13 mouse cellular contexts compared by ENCODE assay signal in the genomic region with DNA sequence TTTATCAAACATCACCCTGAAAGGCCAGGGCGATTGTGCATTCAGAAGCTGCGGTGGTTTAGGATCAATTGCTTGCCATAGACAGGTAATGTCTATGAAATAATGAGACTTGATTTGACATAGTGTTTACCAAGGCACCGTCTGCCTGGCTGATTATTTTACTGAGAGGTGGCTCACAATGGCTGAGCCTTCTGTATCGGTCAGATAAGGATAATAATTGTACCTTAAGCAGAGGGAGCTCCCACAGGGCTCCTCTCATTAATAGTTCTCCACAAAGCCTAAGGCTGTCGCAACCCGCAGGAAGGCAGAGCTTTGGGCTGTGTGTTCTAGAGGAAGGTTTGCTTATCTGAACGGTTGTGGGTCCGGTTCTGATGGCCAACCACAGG. TPM values are rescaled to one million over a fixed set of nuclear protein-coding genes. Genes with fewer than 3 reads are reported as not detected.
DNase-seq lines count a peak whose midpoint lies in the region; ATAC-seq and TF ChIP-seq lines count a peak whose summit lies in the region.
"Had no signal": no experiment of that assay in that cellular context is flagged by ENCODE, and none has a peak within 500 bp of the region (broad histone marks: within the 10 kb centered on the region; RNA-seq: fewer than 3 reads in every experiment).

No protein-coding gene starts in this region.

- TF ChIP-seq CTCF in embryonic fibroblast, embryonic 13.5 days (IDR thresholded peaks at IDR 0.05; ENCODE audit: borderline replicate concordance, insufficient read depth, low read length), result no peak
- no peak for TF ChIP-seq CTCF in heart, adult 2 months (IDR thresholded peaks at IDR 0.05)

- no peak overlapping the region for H3K9ac ChIP-seq in embryonic facial prominence, embryonic 11.5 days (replicated peaks; ENCODE audit: low read length)
- no peak overlapping the region for H3K9ac ChIP-seq in hindbrain, embryonic 12.5 days
- H3K9ac ChIP-seq in midbrain, embryonic 15.5 days, result no peak overlapping the region
- no peak overlapping the region for H3K9ac ChIP-seq in heart, adult 2 months (ENCODE audit: low read depth, low read length)
- H3K9ac ChIP-seq: liver, embryonic 15.5 days had no signal

- TF ChIP-seq POLR2A in embryonic fibroblast, embryonic 13.5 days (IDR thresholded peaks at IDR 0.05; ENCODE audit: low read depth, low read length), result no peak
- TF ChIP-seq POLR2A in heart, adult 2 months (IDR thresholded peaks at IDR 0.05; ENCODE audit: insufficient read depth, low read depth, low read length), result no peak

- H3K9me3 ChIP-seq in embryonic facial prominence, embryonic 11.5 days (replicated peaks; ENCODE audit: control insufficient read depth, low read length), result no peaks in the 10 kb centered on the region
- no peaks in the 10 kb centered on the region for H3K9me3 ChIP-seq in hindbrain, embryonic 12.5 days (replicated peaks)
- H3K9me3 ChIP-seq in midbrain, embryonic 15.5 days, result no peaks in the 10 kb centered on the region

- H3K79me2 ChIP-seq in heart, adult 2 months (replicated peaks; ENCODE audit: control insufficient read depth, insufficient read depth, low read length), result no peaks in the 10 kb centered on the region

- no peaks in the 10 kb centered on the region; the same call in 1 of the 2 replicates for H3K27me3 ChIP-seq in embryonic facial prominence, embryonic 11.5 days (ENCODE audit: control insufficient read depth, insufficient read depth, low read length)
- H3K27me3 ChIP-seq in hindbrain, embryonic 12.5 days, result no peaks in the 10 kb centered on the region
- H3K27me3 ChIP-seq in midbrain, embryonic 15.5 days (replicated peaks), result no peaks in the 10 kb centered on the region
- H3K27me3 ChIP-seq in heart, adult 2 months (ENCODE audit: control insufficient read depth, insufficient read depth, low read length), result no peaks in the 10 kb centered on the region
- H3K27me3 ChIP-seq: liver, embryonic 15.5 days had no signal

- H3K4me3 ChIP-seq in embryonic facial prominence, embryonic 11.5 days (ENCODE audit: low read depth, low read length), result no peak overlapping the region
- no peak overlapping the region for H3K4me3 ChIP-seq in embryonic fibroblast, embryonic 13.5 days (ENCODE audit: insufficient read depth, low read length)
- no peak overlapping the region for H3K4me3 ChIP-seq in hindbrain, embryonic 12.5 days
- no peak overlapping the region for H3K4me3 ChIP-seq in midbrain, embryonic 15.5 days
- H3K4me3 ChIP-seq in heart, adult 2 months, result no peak overlapping the region
- H3K4me3 ChIP-seq: liver, embryonic 15.5 days had no signal

- H3K36me3 ChIP-seq in embryonic facial prominence, embryonic 11.5 days (replicated peaks; ENCODE audit: control insufficient read depth, insufficient read depth, low read depth, low read length), result no peaks in the 10 kb centered on the region
- no peaks in the 10 kb centered on the region for H3K36me3 ChIP-seq in hindbrain, embryonic 12.5 days
- no peaks in the 10 kb centered on the region for H3K36me3 ChIP-seq in midbrain, embryonic 15.5 days (replicated peaks)
- H3K36me3 ChIP-seq in heart, adult 2 months (ENCODE audit: control insufficient read depth, insufficient read depth, low read length), result no peaks in the 10 kb centered on the region
- H3K36me3 ChIP-seq: liver, embryonic 15.5 days had no signal

- no peak for ATAC-seq in embryonic facial prominence, embryonic 11.5 days (replicated peaks; ENCODE audit: insufficient number of reproducible peaks, low FRiP score, low TSS enrichment, low read depth)
- peak; percentile 17; the same call in 1 of the 2 replicates for ATAC-seq in hindbrain, embryonic 12.5 days (ENCODE audit: low FRiP score)
- 0 out of 2 replicates have a peak, but pooled peaks have one; percentile 43 for ATAC-seq in midbrain, embryonic 15.5 days (replicated peaks)

- no peak for DNase-seq in embryonic facial prominence, embryonic 11.5 days (ENCODE audit: low spot score)
- no peak for DNase-seq in right cerebral cortex, postnatal 25 days
- DNase-seq in adrenal gland, postnatal 4 days (ENCODE audit: low spot score in 2 of 2), result no peak
- DNase-seq in heart, adult 2 months, result no peak
- no peak for DNase-seq in layer of hippocampus, postnatal 10 days (ENCODE audit: low spot score in 2 of 2)
- DNase-seq: cerebellum, adult 9-10 months; kidney, adult 9 months; left cerebral cortex, postnatal 4 days; thymus, adult 2 months had no signal

- intact Hi-C loops in heart, adult 2 months (cut with DNase I), result no loop called here

- no peak for TF ChIP-seq EP300 in heart, adult 2 months (IDR thresholded peaks at IDR 0.05; ENCODE audit: insufficient read depth, low read depth, low read length)

- 34% methylated on average over 8 of the region's 8 CpGs for WGBS in embryonic facial prominence, embryonic 11.5 days
- 27% methylated on average over 8 of the region's 8 CpGs for WGBS in hindbrain, embryonic 12.5 days
- 10% methylated on average over 8 of the region's 8 CpGs for WGBS in midbrain, embryonic 15.5 days
- 60% methylated on average over 8 of the region's 8 CpGs for WGBS in heart, adult 2 months

- H3K27ac ChIP-seq in embryonic facial prominence, embryonic 11.5 days (replicated peaks; ENCODE audit: low read depth, low read length), result peak overlapping the region; percentile 35; the same call in 1 of the 2 replicates
- peak overlapping the region; percentile 10; the same call in 1 of the 2 replicates for H3K27ac ChIP-seq in embryonic fibroblast, embryonic 13.5 days (ENCODE audit: insufficient read depth, low read length)
- H3K27ac ChIP-seq in hindbrain, embryonic 12.5 days, result peak overlapping the region; percentile 89
- H3K27ac ChIP-seq in midbrain, embryonic 15.5 days, result peak overlapping the region; percentile 76
- no peak overlapping the region for H3K27ac ChIP-seq in heart, adult 2 months
- H3K27ac ChIP-seq: liver, embryonic 15.5 days had no signal

- no peak overlapping the region for H3K4me2 ChIP-seq in embryonic facial prominence, embryonic 11.5 days (ENCODE audit: low read depth, low read length)
- peak overlapping the region; percentile 43 for H3K4me2 ChIP-seq in hindbrain, embryonic 12.5 days (replicated peaks)
- peak overlapping the region; percentile 34 for H3K4me2 ChIP-seq in midbrain, embryonic 15.5 days
- H3K4me2 ChIP-seq: liver, embryonic 15.5 days had no signal

- peaks cover 3% of the 10 kb centered on the region; the same call in 1 of the 2 replicates for H3K4me1 ChIP-seq in embryonic facial prominence, embryonic 11.5 days (ENCODE audit: control insufficient read depth, insufficient read depth, low read length)
- H3K4me1 ChIP-seq in embryonic fibroblast, embryonic 13.5 days (ENCODE audit: control insufficient read depth, insufficient read depth, low read length), result no peaks in the 10 kb centered on the region
- H3K4me1 ChIP-seq in hindbrain, embryonic 12.5 days, result peaks cover 31% of the 10 kb centered on the region
- H3K4me1 ChIP-seq in midbrain, embryonic 15.5 days, result peaks cover 26% of the 10 kb centered on the region
- no peaks in the 10 kb centered on the region for H3K4me1 ChIP-seq in heart, adult 2 months (ENCODE audit: control insufficient read depth, insufficient read depth, low read length)
- H3K4me1 ChIP-seq: liver, embryonic 15.5 days had no signal

RNA-seq across cellular contexts. Expression of gene Dok5, which starts 41.3 kb away (rescaled TPM):
- polyA plus RNA-seq in embryonic facial prominence, embryonic 11.5 days (2014; fragmentation: Nextera tagmentation; extraction: Ambion mirVana), result 10.1 and 12.6 TPM in 2 replicates
- polyA plus RNA-seq in embryonic fibroblast, embryonic 13.5 days (2011; ENCODE audit: insufficient read length, low read depth, missing spikeins), result 10.7 and 12.0 TPM in 2 replicates
- polyA plus RNA-seq in hindbrain, embryonic 12.5 days (2016; fragmentation: Nextera tagmentation; extraction: Ambion mirVana), result 29.0 and 30.9 TPM in 2 replicates
- 52.9 and 55.1 TPM in 2 replicates for polyA plus RNA-seq in midbrain, embryonic 15.5 days (2015; fragmentation: Nextera tagmentation; extraction: Ambion mirVana)
- 1 to 10 TPM; 1.7 to 1.9 TPM for total RNA-seq in adrenal gland, postnatal 4 days (2021)
- under 1 TPM in 1 of 2 experiments, not detected in 1; 0.41 TPM for total RNA-seq in heart, adult 2 months (2021)
- polyA plus RNA-seq in heart, adult 2 months (2012; rRNA removed), result 1.4 and 1.6 TPM in 2 replicates
- 10 to 100 TPM; 23.5 to 25.1 TPM for total RNA-seq in layer of hippocampus, postnatal 10 days (2021)
